Mouse (Mus musculus) erythroblast, embryonic 14.5 days (primary cell): ENCODE data around the gene Fbxl17.

Experiments used
- GATA1 ChIP-seq: IDR thresholded peaks from 2 replicates; pipeline ENCODE4 v1.6.1; 2012; ENCODE audit warnings: low read length, inconsistent platforms, mixed read lengths
- TAL1 ChIP-seq: IDR thresholded peaks from 3 replicates; pipeline ENCODE4 v1.6.1; 2012; ENCODE audit warnings: low read length, inconsistent platforms, mixed read lengths

DNA sequence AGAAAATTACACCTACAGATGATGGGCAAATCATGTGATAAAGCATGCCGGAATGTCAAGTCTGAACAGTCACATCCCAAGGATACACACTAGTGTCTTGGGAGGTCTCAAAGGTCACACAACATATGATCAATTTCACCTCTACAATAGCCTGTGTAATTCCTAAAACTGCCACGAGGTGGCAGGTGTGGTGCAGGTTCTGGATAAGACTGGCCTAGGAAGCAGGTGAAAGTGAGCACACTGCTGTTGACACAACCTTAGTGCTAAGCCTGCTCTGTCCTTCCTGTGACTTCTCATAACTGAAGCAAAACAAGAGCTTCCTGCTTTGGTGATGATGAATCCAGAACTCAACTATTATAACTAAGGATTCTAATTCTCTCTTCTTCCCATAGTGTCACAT is 175.8 kb downstream of the Fbxl17 start:
- TF ChIP-seq GATA1 (no peak), TAL1 (no peak)
